Mouse (Mus musculus) spleen, adult 2 months (tissue): ENCODE measurements around the gene Csnk2b. TPM values are rescaled to one million over a fixed set of nuclear protein-coding genes. Genes with fewer than 3 reads are reported as not detected.

ENCODE experiments used
- DNase-seq, 2 experiments: peaks; one replicate each; pipeline versions ENCODE4 v3.0.0 to v3.0.0-alpha.2; 2012 to 2021; ENCODE audit warnings: low spot score in 2 of 2, low read depth in 1 of 2
- H3K27ac ChIP-seq: fragments of 200-500 bp; 2 replicates; pipeline ENCODE4 v1.5.1; 2012; ENCODE audit warnings: low read length, inconsistent platforms; ENCODE audit not compliant: insufficient read depth
- H3K27me3 ChIP-seq: fragments of 200-500 bp; 2 replicates; pipeline ENCODE4 v1.6.1; 2012; ENCODE audit warnings: mild to moderate bottlenecking, moderate library complexity, low read length, inconsistent platforms; ENCODE audit not compliant: control insufficient read depth, insufficient read depth
- H3K36me3 ChIP-seq: fragments of 200-500 bp; 2 replicates; pipeline ENCODE4 v1.6.1; 2012; ENCODE audit warnings: mild to moderate bottlenecking, low read length, inconsistent platforms; ENCODE audit not compliant: control insufficient read depth, insufficient read depth
- H3K4me1 ChIP-seq: fragments of 200-500 bp; 2 replicates; pipeline ENCODE4 v1.6.1; 2011; ENCODE audit warnings: inconsistent platforms; ENCODE audit not compliant: control insufficient read depth, insufficient read depth, insufficient read length
- H3K4me3 ChIP-seq: fragments of 200-500 bp; 2 replicates; pipeline ENCODE4 v1.5.1; 2011; ENCODE audit warnings: mild to moderate bottlenecking, inconsistent platforms; ENCODE audit not compliant: insufficient read depth, insufficient read length; ENCODE audit errors: extremely low read depth
- CTCF ChIP-seq: fragments of 200-500 bp; IDR thresholded peaks from 2 replicates; pipeline ENCODE4 v1.5.1; 2011; ENCODE audit warnings: mild to moderate bottlenecking, inconsistent platforms; ENCODE audit not compliant: insufficient read depth, insufficient read length, insufficient replicate concordance; ENCODE audit errors: extremely low read depth
- POLR2A ChIP-seq: fragments of 200-500 bp; IDR thresholded peaks from 2 replicates; pipeline ENCODE4 v1.6.1; 2011; ENCODE audit warnings: low read depth, low read length, inconsistent platforms
- WGBS: fragments of 180-500 bp; shearing (Covaris S2); methylation state at CpG from one replicate; pipeline ENCODE4 v1.1.7; 2018; 5-methylcytosine and 5-hydroxymethylcytosine counted together
- polyA plus RNA-seq: library from polyadenylated mRNA; depleted of rRNA; stranded (reverse); fragments of >200 nt; gene quantifications from 2 replicates; pipeline ENCODE4 v1.2.3, GENCODE M21; 2012; rRNA removed

The Csnk2b gene
- polyA plus RNA-seq, 1 experiment: 176 TPM

DNA sequence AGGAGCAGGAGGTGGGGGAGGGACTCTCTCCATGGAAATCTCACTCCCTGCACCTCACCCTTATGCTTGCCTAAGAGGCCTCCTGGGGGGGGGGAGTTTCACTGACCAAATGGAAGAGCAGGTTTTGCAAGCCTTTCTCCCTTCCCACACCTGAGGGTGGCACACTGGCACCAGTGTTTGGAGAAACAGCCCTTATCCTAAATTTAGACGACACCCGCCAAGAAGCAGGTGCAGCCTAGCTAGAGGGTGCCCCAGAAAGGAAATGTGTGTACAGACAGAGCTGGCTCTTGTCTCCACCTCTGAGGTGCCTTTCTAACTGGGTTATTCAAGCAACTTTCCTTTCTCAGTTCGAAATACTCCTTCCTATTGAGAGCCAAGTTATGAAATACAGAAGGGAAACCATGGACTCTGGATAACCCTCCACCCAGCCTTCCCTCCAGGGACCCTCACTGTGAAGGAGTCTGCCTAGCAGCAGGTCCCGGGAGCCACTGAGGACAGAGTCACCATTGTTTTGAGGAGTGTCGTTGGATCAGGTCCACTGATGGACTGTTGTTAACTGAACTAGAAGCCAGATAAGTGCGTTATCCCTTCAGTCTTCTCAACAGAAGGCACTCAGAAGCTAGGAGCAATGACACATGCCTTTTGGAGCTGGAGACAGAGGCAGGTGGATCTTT is 51.2 kb downstream of the Csnk2b start:
- no peak for DNase-seq
- WGBS: 44% methylated on average over 6 of the region's 6 CpGs
- Histone ChIP-seq H3K36me3 (no peaks in the 10 kb centered on the region), H3K4me3 (no peak overlapping the region), H3K27me3 (no peaks in the 10 kb centered on the region; the same call in 1 of the 2 replicates), H3K27ac (no peak overlapping the region), H3K4me1 (no peaks in the 10 kb centered on the region)
- no peak for TF ChIP-seq CTCF
- TF ChIP-seq POLR2A: no peak

DNA sequence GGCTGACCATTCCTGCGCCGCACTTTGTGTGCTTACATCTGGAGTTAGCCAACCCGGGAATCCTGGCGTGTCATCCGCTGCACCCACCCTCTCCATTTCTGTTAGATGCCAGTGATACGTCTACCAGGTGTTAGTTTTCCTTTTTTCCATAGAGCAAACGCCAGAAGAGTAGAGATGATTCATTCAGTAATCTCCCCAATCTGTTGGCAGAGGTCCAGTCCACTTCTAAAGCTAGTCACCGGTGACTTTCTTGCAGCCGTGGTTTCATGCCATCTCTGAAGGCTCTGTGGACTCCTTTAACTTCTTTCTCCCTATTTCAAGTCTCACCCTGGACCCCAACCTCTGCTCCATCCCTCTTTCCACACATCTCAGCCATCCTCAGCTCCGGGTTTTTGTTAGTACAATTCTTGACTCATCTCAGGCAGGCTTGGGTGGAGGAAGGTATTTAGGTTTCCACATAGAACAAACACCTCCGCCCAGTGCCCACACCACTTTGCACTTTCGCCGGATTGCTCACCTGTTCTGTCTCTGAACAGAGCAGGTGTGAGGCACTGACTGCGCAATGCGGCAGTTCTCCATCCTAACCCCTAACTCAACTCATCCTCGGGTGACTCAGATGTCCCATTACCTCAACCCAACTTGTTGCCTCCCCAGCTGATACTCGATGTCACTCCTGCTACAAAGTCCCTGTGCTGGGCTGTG is 53.5 kb downstream of the Csnk2b start:
- H3K27me3 ChIP-seq: no peaks in the 10 kb centered on the region; the same call in 1 of the 2 replicates
- no peak for DNase-seq
- H3K4me1 ChIP-seq: peaks cover 8% of the 10 kb centered on the region
- TF ChIP-seq CTCF (no peak), POLR2A (no peak)
- no peak overlapping the region for H3K4me3 ChIP-seq
- no peaks in the 10 kb centered on the region for H3K36me3 ChIP-seq
- WGBS: 74% methylated on average over 17 of the region's 17 CpGs
- no peak overlapping the region for H3K27ac ChIP-seq

Other genes with a start within 250 kb of the Csnk2b start
- 12.0 and 13.1 TPM in 2 replicates for gene Zbtb12, start 242.6 kb downstream of the Csnk2b start, polyA plus RNA-seq
- gene Gm20547, start 240.0 kb downstream of the Csnk2b start, polyA plus RNA-seq: 0.04 TPM in 1 of 2 replicates, not detected in the other
- 15.9 and 16.0 TPM in 2 replicates for gene C2, start 223.8 kb downstream of the Csnk2b start, polyA plus RNA-seq
- 200 and 246 TPM in 2 replicates for gene Ehmt2, start 223.6 kb downstream of the Csnk2b start, polyA plus RNA-seq
- 0.05 and 0.08 TPM in 2 replicates for gene Slc44a4, start 207.6 kb downstream of the Csnk2b start, polyA plus RNA-seq
- 45.8 and 47.5 TPM in 2 replicates for gene Neu1, start 190.8 kb downstream of the Csnk2b start, polyA plus RNA-seq
- 7.6 and 12.5 TPM in 2 replicates for gene Hspa1b, start 162.8 kb downstream of the Csnk2b start, polyA plus RNA-seq
- not detected in 2 replicates for gene Gm20481, start 152.1 kb downstream of the Csnk2b start, polyA plus RNA-seq
- 4.2 and 6.7 TPM in 2 replicates for gene Hspa1a, start 149.9 kb downstream of the Csnk2b start, polyA plus RNA-seq
- gene Hspa1l, start 149.3 kb downstream of the Csnk2b start, polyA plus RNA-seq: 0.05 and 0.06 TPM in 2 replicates
- gene Lsm2, start 140.2 kb downstream of the Csnk2b start, polyA plus RNA-seq: 60.7 and 65.2 TPM in 2 replicates
- 489 and 697 TPM in 2 replicates for gene Vars, start 121.1 kb downstream of the Csnk2b start, polyA plus RNA-seq
- 0.72 and 0.90 TPM in 2 replicates for gene Vwa7, start 105.5 kb downstream of the Csnk2b start, polyA plus RNA-seq
- gene Sapcd1, start 94.0 kb downstream of the Csnk2b start, polyA plus RNA-seq: 7.3 and 14.7 TPM in 2 replicates
- 8.6 and 9.5 TPM in 2 replicates for gene Msh5, start 75.3 kb downstream of the Csnk2b start, polyA plus RNA-seq
- gene Clic1, start 72.1 kb downstream of the Csnk2b start, polyA plus RNA-seq: 123 and 134 TPM in 2 replicates
- gene Ddah2, start 63.0 kb downstream of the Csnk2b start, polyA plus RNA-seq: 18.4 and 18.9 TPM in 2 replicates
- 0.47 and 0.59 TPM in 2 replicates for gene Ly6g6c, start 56.7 kb downstream of the Csnk2b start, polyA plus RNA-seq
- gene Mpig6b, start 55.9 kb downstream of the Csnk2b start, polyA plus RNA-seq: 4.8 and 5.6 TPM in 2 replicates
- 0.31 and 0.39 TPM in 2 replicates for gene Ly6g6e, start 45.2 kb downstream of the Csnk2b start, polyA plus RNA-seq
- 1.3 and 1.8 TPM in 2 replicates for gene Ly6g6d, start 44.0 kb downstream of the Csnk2b start, polyA plus RNA-seq
- gene Ly6g6f, start 36.4 kb downstream of the Csnk2b start, polyA plus RNA-seq: 7.8 and 9.7 TPM in 2 replicates
- 119 and 154 TPM in 2 replicates for gene Abhd16a, start 32.8 kb downstream of the Csnk2b start, polyA plus RNA-seq
- not detected in 2 replicates for gene Ly6g5c, start 13.8 kb downstream of the Csnk2b start, polyA plus RNA-seq
- 2.4 and 2.9 TPM in 2 replicates for gene Ly6g5b, start 6.6 kb downstream of the Csnk2b start, polyA plus RNA-seq
- gene Gpank1, start 598 bp downstream of the Csnk2b start, polyA plus RNA-seq: 20.9 and 29.9 TPM in 2 replicates
- gene D17H6S53E, start 4.3 kb upstream of the Csnk2b start, polyA plus RNA-seq: 6.8 and 10.0 TPM in 2 replicates
- 0.12 and 0.18 TPM in 2 replicates for gene Apom, start 10.0 kb upstream of the Csnk2b start, polyA plus RNA-seq
- gene Bag6, start 13.1 kb upstream of the Csnk2b start, polyA plus RNA-seq: 166 and 202 TPM in 2 replicates
- gene Prrc2a, start 42.8 kb upstream of the Csnk2b start, polyA plus RNA-seq: 362 and 462 TPM in 2 replicates
- gene Aif1, start 54.0 kb upstream of the Csnk2b start, polyA plus RNA-seq: 8.3 and 10.2 TPM in 2 replicates
- gene Lst1, start 66.4 kb upstream of the Csnk2b start, polyA plus RNA-seq: 109 and 112 TPM in 2 replicates
- 531 and 756 TPM in 2 replicates for gene Ltb, start 72.4 kb upstream of the Csnk2b start, polyA plus RNA-seq
- 7.5 and 13.2 TPM in 2 replicates for gene Tnf, start 80.0 kb upstream of the Csnk2b start, polyA plus RNA-seq
- 24.8 and 26.8 TPM in 2 replicates for gene Lta, start 83.3 kb upstream of the Csnk2b start, polyA plus RNA-seq
- 0.34 TPM in 1 of 2 replicates, not detected in the other for gene Gm16181, start 98.8 kb upstream of the Csnk2b start, polyA plus RNA-seq
- 5.0 TPM in 2 replicates for gene Atp6v1g2, start 111.6 kb upstream of the Csnk2b start, polyA plus RNA-seq
- 16.9 and 29.1 TPM in 2 replicates for gene Nfkbil1, start 113.7 kb upstream of the Csnk2b start, polyA plus RNA-seq
- gene Ddx39b, start 119.7 kb upstream of the Csnk2b start, polyA plus RNA-seq: 284 and 323 TPM in 2 replicates
- gene H2-D1, start 140.7 kb upstream of the Csnk2b start, polyA plus RNA-seq: 1,148 and 1,488 TPM in 2 replicates
- not detected in 2 replicates for gene H2-Q1, start 198.4 kb upstream of the Csnk2b start, polyA plus RNA-seq
- gene H2-Q2, start 220.2 kb upstream of the Csnk2b start, polyA plus RNA-seq: 0.48 and 0.58 TPM in 2 replicates